Mouse (Mus musculus) regulatory T cell (primary cell): ENCODE measurements around the gene Snrnp35.

ENCODE experiments used
- in situ Hi-C: fragments of 300-600 bp; cut with MboI, MseI; formaldehyde crosslinking; loops from one replicate; pipeline ENCODE4 v1.15.1; 2025; ENCODE audit warnings: high pct_unique_total_duplicates

Gene Snrnp35

GRCm38 (mm10) chr5:124462297-124463025, 20.5 kb upstream of the Snrnp35 start:
- in situ Hi-C loops = no loop called here

- in situ Hi-C loops = no loop called here
Measured at GRCm38 (mm10) chr5:124463462-124463861, 19.5 kb upstream of the Snrnp35 start.

GRCm38 (mm10) chr5:124464905-124465304, 18.0 kb upstream of the Snrnp35 start:
- in situ Hi-C loops = no loop called here

- in situ Hi-C loops = no loop called here
Measured at GRCm38 (mm10) chr5:124467766-124468165, 15.2 kb upstream of the Snrnp35 start.

- in situ Hi-C loops = no loop called here
Measured at GRCm38 (mm10) chr5:124468365-124468764, 14.6 kb upstream of the Snrnp35 start.

GRCm38 (mm10) chr5:124469486-124469885, 13.4 kb upstream of the Snrnp35 start:
- in situ Hi-C loops = no loop called here

GRCm38 (mm10) chr5:124470591-124471171, 12.3 kb upstream of the Snrnp35 start:
- in situ Hi-C loops = loop anchor here (5.0 to 10.0 kb wide), 2 partner anchors 33 to 286 kb away; partner anchors contain the start of gene Kmt5a

GRCm38 (mm10) chr5:124478873-124479204, 4.1 kb upstream of the Snrnp35 start:
- in situ Hi-C loops = loop anchor here (10.0 kb wide), 1 partner anchor 294 kb away; no protein-coding TSS in a partner anchor

GRCm38 (mm10) chr5:124480119-124480518, 2.8 kb upstream of the Snrnp35 start:
- in situ Hi-C loops = no loop called here

- in situ Hi-C loops = no loop called here
Measured at GRCm38 (mm10) chr5:124481714-124482113, 1.2 kb upstream of the Snrnp35 start.

GRCm38 (mm10) chr5:124482436-124482965, 433 bp upstream of the Snrnp35 start:
- in situ Hi-C loops = no loop called here

- in situ Hi-C loops = no loop called here
Measured at GRCm38 (mm10) chr5:124483655-124484396, 892 bp downstream of the Snrnp35 start.

- in situ Hi-C loops = loop anchor here (5.0 kb wide), 1 partner anchor 47 kb away; the partner anchor contains the start of gene Rilpl1
Measured at GRCm38 (mm10) chr5:124485654-124486053, 2.7 kb downstream of the Snrnp35 start.

- in situ Hi-C loops = loop anchor here (5.0 kb wide), 1 partner anchor 43 kb away; the partner anchor contains the start of gene Rilpl1
Measured at GRCm38 (mm10) chr5:124488885-124489284, 6.0 kb downstream of the Snrnp35 start.

- in situ Hi-C loops = no loop called here
Measured at GRCm38 (mm10) chr5:124491732-124492131, 8.8 kb downstream of the Snrnp35 start.

GRCm38 (mm10) chr5:124492618-124493017, 9.7 kb downstream of the Snrnp35 start:
- in situ Hi-C loops = no loop called here

- in situ Hi-C loops = no loop called here
Measured at GRCm38 (mm10) chr5:124493455-124493854, 10.5 kb downstream of the Snrnp35 start.

- in situ Hi-C loops = no loop called here
Measured at GRCm38 (mm10) chr5:124495547-124495946, 12.6 kb downstream of the Snrnp35 start.

GRCm38 (mm10) chr5:124496614-124497514, 13.9 kb downstream of the Snrnp35 start:
- in situ Hi-C loops = no loop called here

- in situ Hi-C loops = no loop called here
Measured at GRCm38 (mm10) chr5:124498221-124498876, 15.4 kb downstream of the Snrnp35 start.

GRCm38 (mm10) chr5:124499001-124499400, 16.1 kb downstream of the Snrnp35 start:
- in situ Hi-C loops = no loop called here
